Mouse (Mus musculus) C2C12 (cell line): ENCODE measurements around the gene Nav1.

Experiments used
- CTCF ChIP-seq: IDR thresholded peaks from one replicate; pipeline ENCODE4 v1.5.1; 2011; ENCODE audit not compliant: control insufficient read depth, insufficient read depth, insufficient read length
- FOSL1 ChIP-seq: IDR thresholded peaks from one replicate; pipeline ENCODE4 v1.8.0; 2011; ENCODE audit warnings: mild to moderate bottlenecking, low read length; ENCODE audit not compliant: poor library complexity, insufficient read depth, severe bottlenecking
- MAX ChIP-seq: IDR thresholded peaks from one replicate; pipeline ENCODE4 v1.6.1; 2011; ENCODE audit warnings: mild to moderate bottlenecking, control low read depth
- MYOD1 ChIP-seq: IDR thresholded peaks from one replicate; pipeline ENCODE4 v1.6.1; 2011; ENCODE audit warnings: low read depth; ENCODE audit not compliant: control insufficient read depth, insufficient read length
- MYOG ChIP-seq: IDR thresholded peaks from one replicate; pipeline ENCODE4 v1.6.1; 2011; ENCODE audit not compliant: control insufficient read depth, insufficient read length; ENCODE audit errors: extremely low read depth
- USF1 ChIP-seq: IDR thresholded peaks from one replicate; pipeline ENCODE4 v1.6.1; 2011; ENCODE audit warnings: low read depth, mild to moderate bottlenecking, control low read depth, moderate library complexity

DNA sequence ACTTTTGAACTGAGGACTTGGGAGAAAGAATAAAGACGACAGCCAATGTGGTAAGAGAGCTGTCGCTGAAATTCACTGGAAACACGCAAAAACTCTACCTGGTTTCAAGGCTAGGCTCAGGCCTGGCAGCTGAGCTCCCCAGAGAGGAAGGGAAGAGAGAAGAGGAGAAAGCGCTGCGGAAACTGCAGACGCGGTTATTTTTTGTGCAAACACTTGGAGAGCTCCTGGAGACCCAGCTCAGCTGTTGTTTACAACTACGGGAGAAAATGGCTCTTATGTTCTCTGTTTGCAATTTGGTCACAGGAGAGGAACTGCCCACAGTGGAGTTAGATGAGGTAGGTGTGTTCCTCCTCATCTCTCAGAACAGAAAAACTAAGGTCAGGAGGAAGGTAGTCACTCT lies 144.4 kb downstream of the Nav1 start:
- TF ChIP-seq CTCF (no peak), MAX (no peak), MYOD1 (no peak), FOSL1 (no peak), USF1 (no peak), MYOG (no peak)
